Mouse (Mus musculus) midbrain, embryonic 16.5 days (tissue): ENCODE measurements around the gene Lama4. TPM values are rescaled to one million over a fixed set of nuclear protein-coding genes. Genes with fewer than 3 reads are reported as not detected.

Experiments used
- ATAC-seq: fragments of 200-750 bp; cut with Nextera tagmentation; 2 replicates; pipeline ENCODE4 v1.8.0; 2017; ENCODE audit warnings: moderate TSS enrichment
- H3K27ac ChIP-seq: fragments of 300-500 bp; sonication (generic); 2 replicates; pipeline ENCODE4 v1.5.1; 2014; ENCODE audit warnings: mild to moderate bottlenecking, low read length, mixed read lengths
- H3K27me3 ChIP-seq: fragments of 300-500 bp; sonication (generic); 2 replicates; pipeline ENCODE4 v1.6.1; 2014; ENCODE audit warnings: low read depth, low read length, mixed read lengths; ENCODE audit not compliant: control insufficient read depth, insufficient read depth
- H3K36me3 ChIP-seq: fragments of 300-500 bp; sonication (generic); 2 replicates; pipeline ENCODE4 v1.6.1; 2014; ENCODE audit warnings: mild to moderate bottlenecking, low read length, moderate library complexity, mixed read lengths; ENCODE audit not compliant: control insufficient read depth, insufficient read depth
- H3K4me1 ChIP-seq: fragments of 300-500 bp; sonication (generic); 2 replicates; pipeline ENCODE4 v1.6.1; 2014; ENCODE audit warnings: mild to moderate bottlenecking, low read length, mixed read lengths; ENCODE audit not compliant: control insufficient read depth, insufficient read depth
- H3K4me2 ChIP-seq: fragments of 300-500 bp; sonication (generic); 2 replicates; pipeline ENCODE4 v1.6.1; 2014; ENCODE audit warnings: mild to moderate bottlenecking, low read length, mixed read lengths
- H3K4me3 ChIP-seq: fragments of 300-500 bp; sonication (generic); 2 replicates; pipeline ENCODE4 v1.5.1; 2014; ENCODE audit warnings: low read depth, mild to moderate bottlenecking, low read length, moderate library complexity, mixed read lengths
- H3K9ac ChIP-seq: fragments of 300-500 bp; sonication (generic); 2 replicates; pipeline ENCODE4 v1.6.1; 2014; ENCODE audit warnings: low read depth, low read length, mixed read lengths
- H3K9me3 ChIP-seq: fragments of 300-500 bp; sonication (generic); replicated peaks from 2 replicates; pipeline ENCODE4 v1.6.1; 2014; ENCODE audit warnings: mild to moderate bottlenecking, low read length, mixed read lengths; ENCODE audit not compliant: control insufficient read depth, poor library complexity, severe bottlenecking
- WGBS: fragments of 180-500 bp; shearing (Covaris S2); extraction: QIAGEN DNeasy Blood & Tissue Kit; methylation state at CpG from one replicate; pipeline ENCODE4 v1.1.7; 2014; 5-methylcytosine and 5-hydroxymethylcytosine counted together
- polyA plus RNA-seq: library from polyadenylated mRNA; unstranded; fragments of >200 nt; fragmentation: Nextera tagmentation; extraction: Ambion mirVana; gene quantifications from 2 replicates; pipeline ENCODE4 v1.2.1, GENCODE M21; 2015

Lama4 gene
- polyA plus RNA-seq, 1 experiment from 2014 or later, result 15.9 TPM

GRCm38 (mm10) chr10:39030148-39030685, 64.9 kb downstream of the Lama4 start:
- H3K9ac ChIP-seq, result no peak overlapping the region
- H3K4me3 ChIP-seq, result no peak overlapping the region
- H3K4me2 ChIP-seq, result no peak overlapping the region
- WGBS, result 90% methylated on average over 14 of the region's 14 CpGs
- H3K27ac ChIP-seq, result no peak overlapping the region
- H3K4me1 ChIP-seq, result peaks cover 10% of the 10 kb centered on the region
- no peaks in the 10 kb centered on the region for H3K9me3 ChIP-seq
- H3K36me3 ChIP-seq, result no peaks in the 10 kb centered on the region
- no peak for ATAC-seq
- H3K27me3 ChIP-seq, result no peaks in the 10 kb centered on the region

GRCm38 (mm10) chr10:39039564-39039963, 74.2 kb downstream of the Lama4 start:
- H3K9ac ChIP-seq, result no peak overlapping the region
- no peaks in the 10 kb centered on the region for H3K9me3 ChIP-seq
- H3K27ac ChIP-seq, result no peak overlapping the region
- no peak for ATAC-seq
- H3K27me3 ChIP-seq, result no peaks in the 10 kb centered on the region
- no peaks in the 10 kb centered on the region for H3K36me3 ChIP-seq
- 58% methylated on average over 4 of the region's 4 CpGs for WGBS
- no peak overlapping the region for H3K4me2 ChIP-seq
- H3K4me1 ChIP-seq, result no peaks in the 10 kb centered on the region
- no peak overlapping the region for H3K4me3 ChIP-seq

- H3K4me3 ChIP-seq, result no peak overlapping the region
- no peaks in the 10 kb centered on the region for H3K36me3 ChIP-seq
- no peaks in the 10 kb centered on the region for H3K9me3 ChIP-seq
- H3K4me1 ChIP-seq, result no peaks in the 10 kb centered on the region
- no peak for ATAC-seq
- H3K9ac ChIP-seq, result no peak overlapping the region
- 81% methylated on average over 5 of the region's 5 CpGs for WGBS
- no peaks in the 10 kb centered on the region for H3K27me3 ChIP-seq
- no peak overlapping the region for H3K27ac ChIP-seq
- no peak overlapping the region for H3K4me2 ChIP-seq
Measured at GRCm38 (mm10) chr10:39040026-39040425, 74.7 kb downstream of the Lama4 start.

GRCm38 (mm10) chr10:39044476-39044995, 79.2 kb downstream of the Lama4 start:
- Histone ChIP-seq H3K36me3 (no peaks in the 10 kb centered on the region), H3K27ac (no peak overlapping the region), H3K4me1 (no peaks in the 10 kb centered on the region), H3K4me2 (no peak overlapping the region), H3K9ac (no peak overlapping the region), H3K27me3 (no peaks in the 10 kb centered on the region), H3K9me3 (no peaks in the 10 kb centered on the region), H3K4me3 (no peak overlapping the region)
- WGBS, result 77% methylated on average over 3 of the region's 3 CpGs
- no peak for ATAC-seq

GRCm38 (mm10) chr10:39045111-39045510, 79.8 kb downstream of the Lama4 start:
- no peaks in the 10 kb centered on the region for H3K4me1 ChIP-seq
- no peaks in the 10 kb centered on the region for H3K9me3 ChIP-seq
- no peaks in the 10 kb centered on the region for H3K27me3 ChIP-seq
- WGBS, result 76% methylated on average over 1 of the region's 1 CpGs
- no peaks in the 10 kb centered on the region for H3K36me3 ChIP-seq
- H3K27ac ChIP-seq, result no peak overlapping the region
- H3K9ac ChIP-seq, result no peak overlapping the region
- H3K4me2 ChIP-seq, result no peak overlapping the region
- no peak overlapping the region for H3K4me3 ChIP-seq
- no peak for ATAC-seq

- H3K4me3 ChIP-seq, result no peak overlapping the region
Measured at GRCm38 (mm10) chr10:39047775-39048174, 82.5 kb downstream of the Lama4 start.

GRCm38 (mm10) chr10:39049581-39050294, 84.4 kb downstream of the Lama4 start:
- no peaks in the 10 kb centered on the region for H3K9me3 ChIP-seq
- no peak overlapping the region for H3K27ac ChIP-seq
- no peaks in the 10 kb centered on the region for H3K27me3 ChIP-seq
- H3K4me1 ChIP-seq, result no peaks in the 10 kb centered on the region
- 81% methylated on average over 8 of the region's 8 CpGs for WGBS
- H3K4me2 ChIP-seq, result no peak overlapping the region
- ATAC-seq, result no peak
- no peaks in the 10 kb centered on the region for H3K36me3 ChIP-seq
- H3K9ac ChIP-seq, result no peak overlapping the region
- H3K4me3 ChIP-seq, result no peak overlapping the region

More at GRCm38 (mm10) chr10:39047775-39048174, 82.5 kb downstream of the Lama4 start:
- no peak for ATAC-seq
- WGBS, result 34% methylated on average over 10 of the region's 10 CpGs
- H3K27me3 ChIP-seq, result no peaks in the 10 kb centered on the region
- H3K36me3 ChIP-seq, result no peaks in the 10 kb centered on the region
- no peaks in the 10 kb centered on the region for H3K9me3 ChIP-seq
- no peaks in the 10 kb centered on the region for H3K4me1 ChIP-seq
- no peak overlapping the region for H3K9ac ChIP-seq
- H3K27ac ChIP-seq, result no peak overlapping the region
- H3K4me2 ChIP-seq, result no peak overlapping the region

- Histone ChIP-seq H3K9me3 (no peaks in the 10 kb centered on the region), H3K27ac (no peak overlapping the region), H3K4me3 (no peak overlapping the region), H3K4me1 (no peaks in the 10 kb centered on the region), H3K27me3 (no peaks in the 10 kb centered on the region), H3K9ac (no peak overlapping the region), H3K4me2 (no peak overlapping the region), H3K36me3 (no peaks in the 10 kb centered on the region)
- 92% methylated on average over 5 of the region's 5 CpGs for WGBS
- ATAC-seq, result no peak
Measured at GRCm38 (mm10) chr10:39056050-39056449, 90.7 kb downstream of the Lama4 start.

- Histone ChIP-seq H3K27me3 (no peaks in the 10 kb centered on the region), H3K4me3 (no peak overlapping the region), H3K9me3 (no peaks in the 10 kb centered on the region), H3K9ac (no peak overlapping the region), H3K36me3 (no peaks in the 10 kb centered on the region), H3K4me1 (no peaks in the 10 kb centered on the region), H3K27ac (no peak overlapping the region), H3K4me2 (no peak overlapping the region)
- WGBS, result 92% methylated on average over 5 of the region's 5 CpGs
- ATAC-seq, result no peak
Measured at GRCm38 (mm10) chr10:39064732-39065131, 99.4 kb downstream of the Lama4 start.
